Mouse (Mus musculus) forebrain, embryonic 10.5 days (tissue): Measurements from ENCODE around the gene Nav2. TPM values are rescaled to one million over a fixed set of nuclear protein-coding genes. Genes with fewer than 3 reads are reported as not detected.

Experiments
- DNase-seq: peaks from one replicate; pipeline ENCODE4 v3.0.0-alpha.2; 2017; ENCODE audit warnings: low spot score; ENCODE audit errors: extremely low spot score
- H3K27ac ChIP-seq: fragments of 300-500 bp; sonication (generic); 2 replicates; pipeline ENCODE4 v1.5.1; 2016; ENCODE audit warnings: mild to moderate bottlenecking
- H3K27me3 ChIP-seq: fragments of 300-500 bp; sonication (generic); 2 replicates; pipeline ENCODE4 v1.6.1; 2016; ENCODE audit warnings: mild to moderate bottlenecking; ENCODE audit not compliant: poor library complexity, severe bottlenecking
- H3K36me3 ChIP-seq: fragments of 300-500 bp; sonication (generic); replicated peaks from 2 replicates; pipeline ENCODE4 v1.6.1; 2016; ENCODE audit warnings: mild to moderate bottlenecking, moderate library complexity
- H3K4me1 ChIP-seq: fragments of 300-500 bp; sonication (generic); 2 replicates; pipeline ENCODE4 v1.6.1; 2016
- H3K4me3 ChIP-seq: fragments of 300-500 bp; sonication (generic); 2 replicates; pipeline ENCODE4 v1.5.1; 2016; ENCODE audit warnings: mild to moderate bottlenecking, moderate library complexity
- H3K9me3 ChIP-seq: fragments of 300-500 bp; sonication (generic); 2 replicates; pipeline ENCODE4 v1.6.1; 2016; ENCODE audit warnings: mild to moderate bottlenecking, moderate library complexity
- WGBS: fragments of 180-500 bp; shearing (Covaris S2); methylation state at CpG from one replicate; pipeline ENCODE4 v1.1.7; 2016; 5-methylcytosine and 5-hydroxymethylcytosine counted together
- polyA plus RNA-seq: library from polyadenylated mRNA; unstranded; fragments of >200 nt; fragmentation: Nextera tagmentation; extraction: Ambion mirVana; gene quantifications from 2 replicates; pipeline ENCODE4 v1.2.1, GENCODE M21; 2016

Nav2 gene
- polyA plus RNA-seq, 1 experiment from 2014 or later, result 6.1 TPM

- WGBS, result 94% methylated on average over 13 of the region's 13 CpGs
- H3K27ac ChIP-seq, result no peak overlapping the region
- peaks cover 48% of the 10 kb centered on the region for H3K27me3 ChIP-seq
- no peak overlapping the region for H3K4me3 ChIP-seq
- H3K4me1 ChIP-seq, result peaks cover 20% of the 10 kb centered on the region
- no peaks in the 10 kb centered on the region for H3K9me3 ChIP-seq
- no peak for DNase-seq
- H3K36me3 ChIP-seq, result no peaks in the 10 kb centered on the region
Observed at GRCm38 (mm10) chr7:49250581-49251307, 342.2 kb downstream of the Nav2 start.

GRCm38 (mm10) chr7:49251308-49251638 is 342.8 kb downstream of the Nav2 start:
- no peaks in the 10 kb centered on the region for H3K9me3 ChIP-seq
- DNase-seq, result no peak
- WGBS, result 91% methylated on average over 10 of the region's 10 CpGs
- no peak overlapping the region for H3K4me3 ChIP-seq
- H3K4me1 ChIP-seq, result peaks cover 15% of the 10 kb centered on the region
- no peaks in the 10 kb centered on the region for H3K36me3 ChIP-seq
- H3K27me3 ChIP-seq, result peaks cover 44% of the 10 kb centered on the region
- H3K27ac ChIP-seq, result no peak overlapping the region

- 91% methylated on average over 7 of the region's 7 CpGs for WGBS
- H3K4me3 ChIP-seq, result no peak overlapping the region
- DNase-seq, result no peak
- no peak overlapping the region for H3K27ac ChIP-seq
- H3K4me1 ChIP-seq, result peaks cover 4% of the 10 kb centered on the region
- H3K27me3 ChIP-seq, result peaks cover 33% of the 10 kb centered on the region
- H3K36me3 ChIP-seq, result no peaks in the 10 kb centered on the region
- H3K9me3 ChIP-seq, result no peaks in the 10 kb centered on the region
Observed at GRCm38 (mm10) chr7:49252444-49252843, 343.9 kb downstream of the Nav2 start.

- Histone ChIP-seq H3K27me3 (peaks cover 28% of the 10 kb centered on the region), H3K4me1 (peaks cover 3% of the 10 kb centered on the region; the same call in 1 of the 2 replicates), H3K9me3 (no peaks in the 10 kb centered on the region), H3K27ac (no peak overlapping the region), H3K4me3 (no peak overlapping the region), H3K36me3 (no peaks in the 10 kb centered on the region)
- WGBS, result 80% methylated on average over 6 of the region's 6 CpGs
- no peak for DNase-seq
Observed at GRCm38 (mm10) chr7:49252902-49253301, 344.4 kb downstream of the Nav2 start.

GRCm38 (mm10) chr7:49255053-49255452 is 346.5 kb downstream of the Nav2 start:
- WGBS, result 88% methylated on average over 5 of the region's 5 CpGs
- Histone ChIP-seq H3K36me3 (no peaks in the 10 kb centered on the region), H3K4me1 (peaks cover under 1% of the 10 kb centered on the region; the same call in 1 of the 2 replicates), H3K27me3 (peaks cover 7% of the 10 kb centered on the region), H3K4me3 (no peak overlapping the region), H3K9me3 (no peaks in the 10 kb centered on the region), H3K27ac (no peak overlapping the region)
- DNase-seq, result no peak

GRCm38 (mm10) chr7:49257234-49257906 is 348.9 kb downstream of the Nav2 start:
- Histone ChIP-seq H3K27me3 (no peaks in the 10 kb centered on the region), H3K27ac (no peak overlapping the region), H3K36me3 (no peaks in the 10 kb centered on the region), H3K9me3 (no peaks in the 10 kb centered on the region), H3K4me3 (no peak overlapping the region), H3K4me1 (peaks cover 12% of the 10 kb centered on the region)
- no peak for DNase-seq
- WGBS, result 86% methylated on average over 13 of the region's 13 CpGs

GRCm38 (mm10) chr7:49258088-49258487 is 349.6 kb downstream of the Nav2 start:
- peaks cover 12% of the 10 kb centered on the region for H3K4me1 ChIP-seq
- H3K9me3 ChIP-seq, result no peaks in the 10 kb centered on the region
- no peaks in the 10 kb centered on the region for H3K36me3 ChIP-seq
- H3K4me3 ChIP-seq, result no peak overlapping the region
- 90% methylated on average over 6 of the region's 6 CpGs for WGBS
- H3K27me3 ChIP-seq, result no peaks in the 10 kb centered on the region
- DNase-seq, result no peak
- H3K27ac ChIP-seq, result no peak overlapping the region

- H3K4me1 ChIP-seq, result peaks cover 12% of the 10 kb centered on the region
- no peaks in the 10 kb centered on the region for H3K9me3 ChIP-seq
- no peak overlapping the region for H3K4me3 ChIP-seq
- WGBS, result 75% methylated on average over 13 of the region's 13 CpGs
- H3K27ac ChIP-seq, result no peak overlapping the region
- no peaks in the 10 kb centered on the region for H3K36me3 ChIP-seq
- H3K27me3 ChIP-seq, result no peaks in the 10 kb centered on the region
- DNase-seq, result no peak
Observed at GRCm38 (mm10) chr7:49261941-49262511, 353.5 kb downstream of the Nav2 start.

GRCm38 (mm10) chr7:49266422-49266821 is 357.9 kb downstream of the Nav2 start:
- Histone ChIP-seq H3K4me1 (peaks cover 3% of the 10 kb centered on the region; the same call in 1 of the 2 replicates), H3K9me3 (no peaks in the 10 kb centered on the region), H3K27ac (no peak overlapping the region), H3K27me3 (no peaks in the 10 kb centered on the region), H3K36me3 (no peaks in the 10 kb centered on the region), H3K4me3 (no peak overlapping the region)
- 95% methylated on average over 6 of the region's 6 CpGs for WGBS
- DNase-seq, result no peak

- no peak for DNase-seq
- peaks cover 3% of the 10 kb centered on the region for H3K4me1 ChIP-seq
- H3K9me3 ChIP-seq, result no peaks in the 10 kb centered on the region
- H3K27ac ChIP-seq, result no peak overlapping the region
- H3K4me3 ChIP-seq, result no peak overlapping the region
- H3K27me3 ChIP-seq, result peaks cover 7% of the 10 kb centered on the region
- WGBS, result 87% methylated on average over 12 of the region's 12 CpGs
- H3K36me3 ChIP-seq, result no peaks in the 10 kb centered on the region
Observed at GRCm38 (mm10) chr7:49267621-49268325, 359.3 kb downstream of the Nav2 start.

- Histone ChIP-seq H3K4me1 (peaks cover 8% of the 10 kb centered on the region), H3K4me3 (no peak overlapping the region), H3K9me3 (no peaks in the 10 kb centered on the region), H3K27ac (no peak overlapping the region), H3K36me3 (no peaks in the 10 kb centered on the region), H3K27me3 (peaks cover 14% of the 10 kb centered on the region)
- 88% methylated on average over 9 of the region's 9 CpGs for WGBS
- no peak for DNase-seq
Observed at GRCm38 (mm10) chr7:49268401-49268921, 359.9 kb downstream of the Nav2 start.

- DNase-seq, result no peak
- H3K36me3 ChIP-seq, result no peaks in the 10 kb centered on the region
- H3K27me3 ChIP-seq, result peaks cover 31% of the 10 kb centered on the region
- H3K4me3 ChIP-seq, result no peak overlapping the region
- H3K9me3 ChIP-seq, result no peaks in the 10 kb centered on the region
- H3K4me1 ChIP-seq, result peaks cover 11% of the 10 kb centered on the region
- WGBS, result 86% methylated on average over 11 of the region's 11 CpGs
- no peak overlapping the region for H3K27ac ChIP-seq
Observed at GRCm38 (mm10) chr7:49270855-49271254, 362.3 kb downstream of the Nav2 start.
